Mouse (Mus musculus) limb, embryonic 15.5 days (tissue): Measurements from ENCODE around the gene Ndufs6. TPM values are rescaled to one million over a fixed set of nuclear protein-coding genes. Genes with fewer than 3 reads are reported as not detected.
A peak's percentile ranks its signal among the peaks of the same experiment; 100 is the strongest.

Experiments used
- ATAC-seq: fragments of 200-750 bp; cut with Nextera tagmentation; 2 replicates; pipeline ENCODE4 v1.8.0; 2017; ENCODE audit warnings: low read depth, moderate TSS enrichment; ENCODE audit not compliant: insufficient number of reproducible peaks, low FRiP score, low TSS enrichment
- H3K27ac ChIP-seq: fragments of 300-500 bp; sonication (generic); 2 replicates; pipeline ENCODE4 v1.5.1; 2015; ENCODE audit warnings: moderate library complexity, mild to moderate bottlenecking, inconsistent platforms
- H3K27me3 ChIP-seq: fragments of 300-500 bp; sonication (generic); 2 replicates; pipeline ENCODE4 v1.6.1; 2015; ENCODE audit warnings: inconsistent platforms
- H3K36me3 ChIP-seq: fragments of 300-500 bp; sonication (generic); 2 replicates; pipeline ENCODE4 v1.6.1; 2015; ENCODE audit warnings: inconsistent platforms
- H3K4me1 ChIP-seq: fragments of 300-500 bp; sonication (generic); 2 replicates; pipeline ENCODE4 v1.6.1; 2015; ENCODE audit warnings: inconsistent platforms
- H3K4me2 ChIP-seq: fragments of 300-500 bp; sonication (generic); 2 replicates; pipeline ENCODE4 v1.6.1; 2015; ENCODE audit warnings: mild to moderate bottlenecking, inconsistent platforms
- H3K4me3 ChIP-seq: fragments of 300-500 bp; sonication (generic); 2 replicates; pipeline ENCODE4 v1.5.1; 2015; ENCODE audit warnings: mild to moderate bottlenecking, inconsistent platforms
- H3K9ac ChIP-seq: fragments of 300-500 bp; sonication (generic); 2 replicates; pipeline ENCODE4 v1.6.1; 2015; ENCODE audit warnings: inconsistent platforms
- H3K9me3 ChIP-seq: fragments of 300-500 bp; sonication (generic); 2 replicates; pipeline ENCODE4 v1.6.1; 2016; ENCODE audit warnings: inconsistent platforms
- WGBS: fragments of 180-500 bp; shearing (Covaris S2); methylation state at CpG from one replicate; pipeline ENCODE4 v1.1.7; 2015; 5-methylcytosine and 5-hydroxymethylcytosine counted together
- polyA plus RNA-seq: library from polyadenylated mRNA; unstranded; fragments of >200 nt; fragmentation: Nextera tagmentation; extraction: Ambion mirVana; gene quantifications from 2 replicates; pipeline ENCODE4 v1.2.1, GENCODE M21; 2015

Ndufs6 gene
- polyA plus RNA-seq, 1 experiment from 2014 or later: 358 TPM

DNA sequence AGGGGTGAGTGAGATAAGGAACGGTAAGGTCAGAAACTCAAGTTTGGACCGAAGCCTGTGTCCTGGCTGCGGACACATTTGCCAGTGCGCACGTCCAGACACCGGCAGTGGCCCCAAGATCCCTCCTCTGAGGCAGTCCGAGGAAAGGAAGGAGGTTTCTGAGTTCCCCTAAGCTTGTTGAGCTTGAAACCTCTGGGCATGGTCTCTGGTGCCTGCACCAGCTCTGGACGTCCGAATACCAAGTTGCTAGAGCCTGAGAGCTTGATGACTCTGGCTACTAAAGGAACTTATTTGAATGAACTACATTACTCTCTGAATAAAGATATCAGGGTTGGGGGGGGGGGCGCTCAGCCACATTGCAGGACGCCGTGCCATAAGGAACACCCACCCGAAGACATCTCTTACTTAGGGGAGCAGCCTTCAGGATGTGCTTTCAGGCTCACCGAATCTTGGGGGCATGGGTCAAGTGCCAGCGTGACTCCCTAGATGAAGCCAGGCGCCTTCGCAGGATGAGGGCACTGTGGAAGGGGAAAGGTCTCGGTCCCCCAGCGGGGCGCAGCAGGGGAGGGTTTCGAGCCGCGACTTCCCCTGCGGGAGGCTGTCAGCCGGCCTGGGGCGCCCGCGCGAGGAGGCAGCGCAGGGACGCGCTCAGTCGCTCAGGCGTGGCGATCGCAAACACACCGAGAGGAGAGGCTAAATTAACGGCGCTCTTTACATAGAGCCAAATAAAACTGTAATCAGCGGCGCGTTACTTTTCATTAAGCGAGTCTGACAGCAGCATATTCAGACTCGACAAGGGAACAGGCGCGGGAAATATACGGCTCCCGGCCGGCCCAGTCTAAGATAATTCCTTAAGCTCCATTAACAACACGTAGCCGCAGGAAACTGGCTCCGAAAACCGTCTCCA lies 56.8 kb downstream of the Ndufs6 start:
- WGBS: 2% methylated on average over 53 of the region's 53 CpGs
- H3K4me1 ChIP-seq: peaks cover 28% of the 10 kb centered on the region
- peak overlapping the region; percentile 42 for H3K4me2 ChIP-seq

GRCm38 (mm10) chr13:73270451-73271081 lies 57.8 kb downstream of the Ndufs6 start:
- 15% methylated on average over 22 of the region's 22 CpGs for WGBS
- no peaks in the 10 kb centered on the region for H3K9me3 ChIP-seq
- no peak overlapping the region for H3K4me3 ChIP-seq
- ATAC-seq: no peak
- peaks cover 97% of the 10 kb centered on the region for H3K27me3 ChIP-seq
- no peak overlapping the region for H3K27ac ChIP-seq
- H3K36me3 ChIP-seq: no peaks in the 10 kb centered on the region
- H3K9ac ChIP-seq: no peak overlapping the region
- peak overlapping the region; percentile 42 for H3K4me2 ChIP-seq
- H3K4me1 ChIP-seq: peaks cover 30% of the 10 kb centered on the region

More for the DNA sequence above, 56.8 kb downstream of the Ndufs6 start:
- Histone ChIP-seq H3K9ac (no peak overlapping the region), H3K27me3 (peaks cover 96% of the 10 kb centered on the region), H3K9me3 (no peaks in the 10 kb centered on the region), H3K36me3 (no peaks in the 10 kb centered on the region), H3K4me3 (peak overlapping the region; percentile 26), H3K27ac (no peak overlapping the region)
- ATAC-seq: no peak

GRCm38 (mm10) chr13:73269891-73270290 lies 58.5 kb downstream of the Ndufs6 start:
- Histone ChIP-seq H3K4me2 (no peak overlapping the region), H3K9ac (no peak overlapping the region), H3K36me3 (no peaks in the 10 kb centered on the region), H3K27ac (no peak overlapping the region), H3K27me3 (peaks cover 98% of the 10 kb centered on the region), H3K9me3 (no peaks in the 10 kb centered on the region), H3K4me1 (peaks cover 37% of the 10 kb centered on the region), H3K4me3 (no peak overlapping the region)
- WGBS: 21% methylated on average over 3 of the region's 3 CpGs
- no peak for ATAC-seq

Other genes starting within 250 kb of the Ndufs6 start
- gene Irx4, start 68.1 kb downstream of the Ndufs6 start, polyA plus RNA-seq: 8.7 and 9.5 TPM in 2 replicates
- 108 and 114 TPM in 2 replicates for gene Mrpl36, start within 50 bp of the Ndufs6 start, polyA plus RNA-seq
- gene Lpcat1, start 138.7 kb upstream of the Ndufs6 start, polyA plus RNA-seq: 29.2 and 33.2 TPM in 2 replicates
- gene Slc6a3, start 208.2 kb upstream of the Ndufs6 start, polyA plus RNA-seq: 0.08 and 0.10 TPM in 2 replicates